Mouse (Mus musculus) hindbrain, embryonic 11.5 days (tissue): ENCODE measurements around the gene Med21. TPM values are rescaled to one million over a fixed set of nuclear protein-coding genes. Genes with fewer than 3 reads are reported as not detected.

Experiments used
- ATAC-seq: fragments of 200-750 bp; cut with Nextera tagmentation; 2 replicates; pipeline ENCODE4 v1.8.0; 2017; ENCODE audit warnings: mild to moderate bottlenecking, moderate TSS enrichment, moderate library complexity; ENCODE audit not compliant: low FRiP score
- DNase-seq: peaks from one replicate; pipeline ENCODE4 v3.0.0-alpha.2; 2015; ENCODE audit warnings: low spot score
- H3K27ac ChIP-seq: fragments of 300-500 bp; sonication (generic); 2 replicates; pipeline ENCODE4 v1.5.1; 2014; ENCODE audit warnings: mild to moderate bottlenecking, low read depth, low read length
- H3K27me3 ChIP-seq: fragments of 300-500 bp; sonication (generic); 2 replicates; pipeline ENCODE4 v1.6.1; 2014; ENCODE audit warnings: mild to moderate bottlenecking, low read length, moderate library complexity, mixed read lengths; ENCODE audit not compliant: control insufficient read depth, insufficient read depth
- H3K36me3 ChIP-seq: fragments of 300-500 bp; sonication (generic); 2 replicates; pipeline ENCODE4 v1.6.1; 2014; ENCODE audit warnings: mild to moderate bottlenecking, low read length, moderate library complexity, mixed read lengths; ENCODE audit not compliant: control insufficient read depth, insufficient read depth
- H3K4me1 ChIP-seq: fragments of 300-500 bp; sonication (generic); replicated peaks from 2 replicates; pipeline ENCODE4 v1.6.1; 2014; ENCODE audit warnings: low read length, mixed read lengths; ENCODE audit not compliant: control insufficient read depth, insufficient read depth
- H3K4me2 ChIP-seq: fragments of 300-500 bp; sonication (generic); replicated peaks from 2 replicates; pipeline ENCODE4 v1.6.1; 2014; ENCODE audit warnings: mild to moderate bottlenecking, low read depth, low read length
- H3K4me3 ChIP-seq: fragments of 300-500 bp; sonication (generic); 2 replicates; pipeline ENCODE4 v1.5.1; 2014; ENCODE audit warnings: low read depth, low read length
- H3K9ac ChIP-seq: fragments of 300-500 bp; sonication (generic); 2 replicates; pipeline ENCODE4 v1.6.1; 2014; ENCODE audit warnings: low read depth, low read length
- H3K9me3 ChIP-seq: fragments of 300-500 bp; sonication (generic); 2 replicates; pipeline ENCODE4 v1.6.1; 2016; ENCODE audit warnings: low read length; ENCODE audit not compliant: control insufficient read depth
- WGBS: fragments of 180-500 bp; shearing (Covaris S2); extraction: QIAGEN DNeasy Blood & Tissue Kit; methylation state at CpG from one replicate; pipeline ENCODE4 v1.1.7; 2014; 5-methylcytosine and 5-hydroxymethylcytosine counted together
- polyA plus RNA-seq: library from polyadenylated mRNA; unstranded; fragments of >200 nt; fragmentation: Nextera tagmentation; extraction: Ambion mirVana; gene quantifications from 2 replicates; pipeline ENCODE4 v1.2.1, GENCODE M21; 2014

Gene Med21
- polyA plus RNA-seq, 1 experiment from 2014 or later, result 132 TPM

DNA sequence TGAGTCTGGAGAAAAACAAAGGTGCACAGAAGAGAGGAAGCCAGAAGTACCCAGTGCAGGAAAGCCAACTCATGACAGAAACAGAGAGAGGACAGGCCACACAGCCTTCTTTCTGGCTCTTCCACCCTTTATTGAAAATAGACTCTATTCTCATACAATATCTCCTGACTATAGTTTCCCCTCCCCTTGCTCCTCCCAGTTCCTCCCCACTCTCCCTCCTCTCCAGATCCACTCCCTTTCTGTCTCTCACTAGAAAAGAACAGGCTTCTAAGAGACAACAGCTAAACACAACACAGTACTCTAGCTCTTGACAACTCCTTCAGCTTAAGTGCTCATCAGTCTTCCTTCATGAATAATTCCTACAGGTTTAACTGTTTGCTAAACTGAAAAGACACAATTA is 26.3 kb downstream of the Med21 start:
- no peak for DNase-seq
- H3K27me3 ChIP-seq, result no peaks in the 10 kb centered on the region

GRCm38 (mm10) chr6:146670956-146671855 is 28.9 kb downstream of the Med21 start:
- no peaks in the 10 kb centered on the region for H3K4me1 ChIP-seq
- H3K4me2 ChIP-seq, result no peak overlapping the region
- no peak overlapping the region for H3K4me3 ChIP-seq
- WGBS, result 91% methylated on average over 15 of the region's 15 CpGs
- H3K27me3 ChIP-seq, result no peaks in the 10 kb centered on the region
- no peaks in the 10 kb centered on the region for H3K36me3 ChIP-seq
- H3K9ac ChIP-seq, result no peak overlapping the region
- H3K27ac ChIP-seq, result no peak overlapping the region
- H3K9me3 ChIP-seq, result no peaks in the 10 kb centered on the region
- ATAC-seq (no peak), DNase-seq (no peak)

More for the DNA sequence above, 26.3 kb downstream of the Med21 start:
- Histone ChIP-seq H3K36me3 (no peaks in the 10 kb centered on the region), H3K4me2 (no peak overlapping the region), H3K4me3 (no peak overlapping the region), H3K27ac (no peak overlapping the region), H3K4me1 (no peaks in the 10 kb centered on the region), H3K9me3 (no peaks in the 10 kb centered on the region), H3K9ac (no peak overlapping the region)
- ATAC-seq, result no peak

- H3K27me3 ChIP-seq, result no peaks in the 10 kb centered on the region
- H3K4me2 ChIP-seq, result no peak overlapping the region
- no peaks in the 10 kb centered on the region for H3K4me1 ChIP-seq
- H3K36me3 ChIP-seq, result no peaks in the 10 kb centered on the region
- no peak overlapping the region for H3K27ac ChIP-seq
- H3K4me3 ChIP-seq, result no peak overlapping the region
- ATAC-seq (no peak), DNase-seq (no peak)
- H3K9me3 ChIP-seq, result no peaks in the 10 kb centered on the region
- no peak overlapping the region for H3K9ac ChIP-seq
- 68% methylated on average over 5 of the region's 5 CpGs for WGBS
Measured at GRCm38 (mm10) chr6:146672106-146672505, 29.8 kb downstream of the Med21 start.

DNA sequence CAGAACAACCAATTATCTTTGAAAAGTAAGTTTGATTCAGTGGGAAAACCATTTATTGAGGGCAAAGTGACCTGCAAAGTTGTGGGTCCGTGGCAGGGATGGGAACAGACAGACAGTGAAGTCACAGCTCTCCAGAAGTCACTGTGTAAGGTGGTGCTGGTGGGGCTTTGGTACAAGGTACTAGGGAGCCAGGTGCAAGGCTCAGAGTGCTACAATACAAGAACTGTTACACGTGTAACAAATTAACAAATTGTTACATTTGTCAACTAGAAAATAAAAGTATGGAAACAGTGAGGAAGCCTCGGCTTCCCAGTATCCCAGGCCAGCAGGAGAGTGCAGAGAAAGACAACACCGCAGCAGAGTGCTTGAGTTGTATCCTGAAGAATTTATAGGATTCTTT is 31.3 kb downstream of the Med21 start:
- Histone ChIP-seq H3K9me3 (no peaks in the 10 kb centered on the region), H3K4me1 (no peaks in the 10 kb centered on the region), H3K4me2 (no peak overlapping the region), H3K36me3 (no peaks in the 10 kb centered on the region), H3K4me3 (no peak overlapping the region), H3K27ac (no peak overlapping the region), H3K27me3 (no peaks in the 10 kb centered on the region), H3K9ac (no peak overlapping the region)
- ATAC-seq (no peak), DNase-seq (no peak)
- WGBS, result 85% methylated on average over 4 of the region's 4 CpGs

- ATAC-seq (no peak), DNase-seq (no peak)
- Histone ChIP-seq H3K4me2 (no peak overlapping the region), H3K27ac (no peak overlapping the region), H3K36me3 (no peaks in the 10 kb centered on the region), H3K27me3 (no peaks in the 10 kb centered on the region), H3K4me1 (no peaks in the 10 kb centered on the region), H3K9me3 (no peaks in the 10 kb centered on the region), H3K9ac (no peak overlapping the region), H3K4me3 (no peak overlapping the region)
- 87% methylated on average over 8 of the region's 8 CpGs for WGBS
Measured at GRCm38 (mm10) chr6:146674420-146674819, 32.1 kb downstream of the Med21 start.

- no peaks in the 10 kb centered on the region for H3K27me3 ChIP-seq
- H3K4me1 ChIP-seq, result no peaks in the 10 kb centered on the region
- H3K9ac ChIP-seq, result no peak overlapping the region
- DNase-seq (no peak), ATAC-seq (no peak)
- H3K36me3 ChIP-seq, result no peaks in the 10 kb centered on the region
- no peak overlapping the region for H3K4me2 ChIP-seq
- no peak overlapping the region for H3K27ac ChIP-seq
- H3K4me3 ChIP-seq, result no peak overlapping the region
- WGBS, result 88% methylated on average over 4 of the region's 4 CpGs
- H3K9me3 ChIP-seq, result no peaks in the 10 kb centered on the region
Measured at GRCm38 (mm10) chr6:146674881-146675536, 32.7 kb downstream of the Med21 start.

DNA sequence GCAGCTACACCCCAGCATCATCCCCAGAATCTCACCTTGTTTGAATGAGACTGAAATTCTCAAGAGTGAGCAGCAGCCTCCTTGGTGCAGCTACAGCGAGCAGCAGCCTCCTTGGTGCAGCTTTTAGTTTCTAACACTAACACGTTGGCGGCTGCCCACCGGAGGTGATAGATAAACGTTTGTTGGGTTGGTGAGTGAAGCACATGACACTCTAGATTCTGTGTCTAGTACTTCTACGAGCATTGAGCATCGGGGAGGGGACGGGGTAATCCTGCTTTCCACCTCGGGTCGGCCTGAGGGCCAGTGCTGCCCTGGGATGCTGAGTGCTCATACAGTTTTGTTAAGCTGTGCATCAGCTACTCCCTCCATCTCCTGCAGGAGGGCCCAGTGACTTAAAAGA is 34.6 kb downstream of the Med21 start:
- 82% methylated on average over 10 of the region's 10 CpGs for WGBS
- no peak for DNase-seq
- Histone ChIP-seq H3K27me3 (no peaks in the 10 kb centered on the region), H3K4me3 (no peak overlapping the region), H3K36me3 (no peaks in the 10 kb centered on the region), H3K9ac (no peak overlapping the region), H3K27ac (no peak overlapping the region), H3K9me3 (no peaks in the 10 kb centered on the region), H3K4me2 (no peak overlapping the region), H3K4me1 (no peaks in the 10 kb centered on the region)
- no peak for ATAC-seq

- H3K9me3 ChIP-seq, result no peaks in the 10 kb centered on the region
- DNase-seq (no peak), ATAC-seq (no peak)
- 82% methylated on average over 10 of the region's 10 CpGs for WGBS
- no peaks in the 10 kb centered on the region for H3K36me3 ChIP-seq
- H3K27ac ChIP-seq, result no peak overlapping the region
- H3K4me2 ChIP-seq, result no peak overlapping the region
- H3K27me3 ChIP-seq, result no peaks in the 10 kb centered on the region
- no peak overlapping the region for H3K4me3 ChIP-seq
- H3K4me1 ChIP-seq, result no peaks in the 10 kb centered on the region
- H3K9ac ChIP-seq, result no peak overlapping the region
Measured at GRCm38 (mm10) chr6:146678136-146679070, 36.1 kb downstream of the Med21 start.
